Mouse (Mus musculus) erythroblast, embryonic 14.5 days (primary cell): ENCODE data around the gene Nxpe3.

Source experiments
- GATA1 ChIP-seq: IDR thresholded peaks from 2 replicates; pipeline ENCODE4 v1.6.1; 2012; ENCODE audit warnings: low read length, inconsistent platforms, mixed read lengths
- TAL1 ChIP-seq: IDR thresholded peaks from 3 replicates; pipeline ENCODE4 v1.6.1; 2012; ENCODE audit warnings: low read length, inconsistent platforms, mixed read lengths

DNA sequence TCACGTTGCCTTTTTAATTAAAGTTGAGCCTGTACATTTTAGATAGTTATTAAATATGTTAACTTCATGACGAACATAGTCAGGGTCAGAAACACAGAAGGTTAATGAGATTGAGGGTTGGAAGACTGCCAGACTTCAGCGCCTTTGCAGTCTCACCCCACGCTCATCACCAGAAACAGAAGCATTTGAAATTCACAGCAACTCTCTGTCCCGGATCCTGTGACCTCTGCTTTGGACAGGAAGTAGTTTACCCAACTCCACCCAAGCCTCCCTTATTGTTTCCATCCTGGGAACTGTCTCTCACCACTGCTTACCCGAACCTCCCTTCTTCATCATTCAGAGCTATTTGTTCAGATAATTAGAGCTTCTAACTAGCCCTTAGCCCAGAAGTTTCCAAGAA is 19.1 kb downstream of the Nxpe3 start:
- TF ChIP-seq GATA1 = no peak
- no peak for TF ChIP-seq TAL1
